Mouse (Mus musculus) layer of hippocampus, postnatal 14 days (tissue): Measurements from ENCODE around the gene Abi3. TPM values are rescaled to one million over a fixed set of nuclear protein-coding genes. Genes with fewer than 3 reads are reported as not detected.

Source experiments
- DNase-seq, 2 experiments: peaks; one replicate each; pipeline ENCODE4 v3.0.0; 2021 to 2022; ENCODE audit warnings: low spot score in 2 of 2, mixed read lengths in 1 of 2
- total RNA-seq, 2 experiments: library from RNA; stranded (reverse); gene quantifications; 2 replicates each; pipeline ENCODE4 v1.2.3; 2021

Abi3 gene
- total RNA-seq, 2 experiments from 2014 or later = 6.0 to 6.7 TPM

GRCm38 (mm10) chr11:95791787-95792186 lies 50.5 kb downstream of the Abi3 start:
- peak; percentile 57 to 82 for DNase-seq

DNA sequence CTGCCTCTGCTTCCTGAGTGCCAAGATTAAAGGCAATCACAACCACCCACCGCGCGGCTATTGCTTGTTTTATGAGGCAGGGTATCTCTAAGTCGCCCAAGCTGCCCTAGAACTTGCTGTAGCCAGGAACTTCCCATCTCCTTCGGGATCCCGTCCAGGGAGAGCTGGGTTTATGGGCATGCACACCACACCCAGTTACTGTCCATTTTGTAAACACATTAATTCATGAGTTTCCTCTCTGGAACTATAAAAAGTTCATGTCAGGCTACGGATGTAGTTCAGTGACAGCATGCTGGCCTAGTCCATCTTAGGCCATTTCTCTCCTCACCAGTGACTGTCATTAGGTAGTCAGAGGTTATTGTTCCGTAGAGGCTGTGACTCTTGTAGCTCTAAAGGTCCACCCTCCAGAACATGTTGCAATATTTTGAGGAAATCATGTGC lies 52.8 kb downstream of the Abi3 start:
- DNase-seq = no peak

DNA sequence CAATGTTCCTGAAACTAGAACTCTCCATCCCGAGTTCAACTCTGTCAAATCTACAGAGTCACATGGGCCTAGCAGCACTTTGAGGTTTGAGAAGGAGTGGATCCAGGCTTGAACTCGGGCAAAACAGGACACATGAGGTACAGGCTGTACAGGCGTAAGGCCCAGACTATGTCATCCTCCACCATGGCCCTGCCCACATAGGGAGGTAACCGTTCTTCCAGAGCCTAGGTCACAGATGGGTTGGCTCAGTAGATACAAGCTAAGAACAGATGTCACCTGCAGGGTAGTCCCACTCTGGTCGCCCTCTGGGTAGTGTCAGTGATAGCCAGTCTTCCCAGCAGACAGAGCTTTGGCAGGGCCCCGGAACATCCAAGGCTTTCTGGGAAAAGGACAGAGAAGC lies 55.8 kb downstream of the Abi3 start:
- DNase-seq = no peak

GRCm38 (mm10) chr11:95785675-95786074 lies 56.6 kb downstream of the Abi3 start:
- DNase-seq = no peak

DNA sequence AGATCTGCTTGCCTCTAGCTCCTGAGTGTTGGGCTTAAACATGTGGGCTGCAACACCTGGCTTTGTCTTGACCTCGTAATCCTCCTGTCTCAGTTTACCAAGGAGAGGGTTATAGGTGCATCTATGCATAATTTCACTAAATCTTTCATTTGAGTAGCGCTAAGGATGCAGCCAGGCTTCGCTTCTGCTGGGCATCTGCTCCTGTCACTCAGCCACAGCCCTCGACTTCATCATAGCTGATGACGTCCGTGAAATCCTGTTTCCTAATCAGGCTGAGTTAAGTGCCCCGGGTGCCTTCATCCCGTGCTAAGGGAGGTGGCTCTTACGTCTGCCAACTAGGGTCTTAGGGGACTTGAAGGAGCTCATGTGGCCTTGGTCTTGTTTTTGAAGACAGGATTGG lies 58.3 kb downstream of the Abi3 start:
- no peak for DNase-seq

- no peak for DNase-seq
Observed at GRCm38 (mm10) chr11:95783457-95783856, 58.8 kb downstream of the Abi3 start.

DNA sequence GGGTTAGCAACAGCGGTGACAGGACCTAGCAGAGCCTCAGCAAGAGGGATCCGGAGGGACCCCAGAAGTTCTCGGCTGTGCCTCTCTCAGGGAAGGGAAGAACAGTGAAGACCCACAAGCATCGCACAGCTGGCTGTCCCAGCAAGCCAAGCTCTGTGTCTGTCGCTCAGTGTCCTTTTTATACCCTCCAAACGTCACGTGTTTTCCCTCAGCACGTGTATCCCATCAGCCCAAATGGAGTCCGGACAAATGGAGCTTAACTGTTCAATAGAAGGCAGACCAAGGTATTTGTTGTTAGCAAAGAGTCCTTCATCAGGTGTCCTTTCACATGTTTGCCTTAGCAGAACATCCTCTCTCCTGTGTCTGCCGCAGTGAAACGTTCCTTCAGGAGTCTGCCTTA lies 60.7 kb downstream of the Abi3 start:
- no peak for DNase-seq

- DNase-seq = no peak
Observed at GRCm38 (mm10) chr11:95780480-95780879, 61.8 kb downstream of the Abi3 start.

Other genes with a start within 250 kb of the Abi3 start
- 100 to 1,000 TPM in 1 of 2 experiments, 10 to 100 TPM in 1; 88.1 to 119 TPM for gene Phb, start 175.5 kb downstream of the Abi3 start, total RNA-seq
- gene Zfp652, start 129.8 kb downstream of the Abi3 start, total RNA-seq = 10 to 100 TPM; 48.7 to 49.6 TPM
- 1 to 10 TPM; 1.4 to 2.0 TPM for gene B130006D01Rik, start 118.9 kb downstream of the Abi3 start, total RNA-seq
- gene Phospho1, start 18.0 kb downstream of the Abi3 start, total RNA-seq = 10 to 100 TPM; 43.7 to 46.5 TPM
- gene Gngt2, start 5.3 kb downstream of the Abi3 start, total RNA-seq = 1 to 10 TPM; 1.8 to 2.6 TPM
- not detected for gene B4galnt2, start 72.4 kb upstream of the Abi3 start, total RNA-seq
- under 1 TPM; 0.10 to 0.18 TPM for gene Igf2bp1, start 163.5 kb upstream of the Abi3 start, total RNA-seq
- not detected for gene Gip, start 182.1 kb upstream of the Abi3 start, total RNA-seq
- 10 to 100 TPM; 84.2 to 90.8 TPM for gene Snf8, start 192.4 kb upstream of the Abi3 start, total RNA-seq
- gene Ube2z, start 222.9 kb upstream of the Abi3 start, total RNA-seq = 10 to 100 TPM; 54.4 to 55.3 TPM
- 100 to 1,000 TPM; 585 to 616 TPM for gene Atp5g1, start 233.2 kb upstream of the Abi3 start, total RNA-seq